18 mouse cellular contexts compared by ENCODE assay signal in the genomic region with DNA sequence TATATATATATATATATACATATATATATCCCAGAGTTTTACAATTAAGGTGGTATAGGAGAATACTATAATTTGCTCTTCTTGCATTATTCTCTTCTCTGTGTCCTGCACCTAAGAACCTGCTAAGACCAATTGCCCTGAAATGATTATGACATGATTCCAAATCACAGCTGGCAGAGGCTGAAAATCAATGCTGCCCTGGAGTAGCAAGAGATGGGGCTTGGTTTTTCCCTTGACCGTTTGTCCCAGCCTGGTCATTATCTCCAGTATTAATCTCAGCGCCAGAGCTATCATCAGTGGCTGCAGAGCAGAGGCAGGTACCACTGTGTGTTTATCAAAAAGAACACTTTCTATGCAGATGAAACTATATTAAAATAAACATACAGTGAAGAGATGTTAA. TPM values are rescaled to one million over a fixed set of nuclear protein-coding genes. Genes with fewer than 3 reads are reported as not detected.
A peak's percentile ranks its signal among the peaks of the same experiment; 100 is the strongest.
DNase-seq lines count a peak whose midpoint lies in the region; ATAC-seq and TF ChIP-seq lines count a peak whose summit lies in the region.
"Had no signal": no experiment of that assay in that cellular context is flagged by ENCODE, and none has a peak within 500 bp of the region (broad histone marks: within the 10 kb centered on the region; RNA-seq: fewer than 3 reads in every experiment).

No protein-coding gene starts in this region.

- TF ChIP-seq CTCF in liver, adult 2 months (IDR thresholded peaks at IDR 0.05; ENCODE audit: low read depth, low read length): no peak

- no peak for ATAC-seq in liver, embryonic 12.5 days
- ATAC-seq: activated CD4-positive, CD25-positive, alpha-beta regulatory T cell, adult 4 months; CD4-positive, CD25-positive, alpha-beta regulatory T cell, adult 4 months; Patski had no signal

- H3K79me2 ChIP-seq in liver, adult 2 months (ENCODE audit: control insufficient read depth, insufficient read depth, low read length): no peaks in the 10 kb centered on the region

- DNase-seq in liver, adult 2 months (ENCODE audit: extremely low read depth, low read depth, low spot score): peak; percentile 91
- DNase-seq: adrenal gland, adult 2 months; adrenal gland, adult 8-10 months; adrenal gland, postnatal 10 days; adrenal gland, postnatal 14 days; adrenal gland, postnatal 25 days; adrenal gland, postnatal 36 days; B cell, adult 2 months; cerebellum, adult 11 months; cerebellum, adult 11-12 months; cerebellum, adult 18-20 months; cerebellum, adult 2 months had no signal

- no peaks in the 10 kb centered on the region for H3K9me3 ChIP-seq in liver, embryonic 12.5 days (replicated peaks)
- H3K9me3 ChIP-seq: G1E had no signal

- no peaks in the 10 kb centered on the region for H3K27me3 ChIP-seq in liver, adult 2 months (ENCODE audit: control insufficient read depth, insufficient read depth, low read length)
- H3K27me3 ChIP-seq in liver, embryonic 12.5 days (replicated peaks): no peaks in the 10 kb centered on the region
- H3K27me3 ChIP-seq: CH12.LX had no signal

- no peak overlapping the region for H3K9ac ChIP-seq in liver, adult 2 months (ENCODE audit: low read depth, low read length)
- no peak overlapping the region for H3K9ac ChIP-seq in liver, embryonic 12.5 days

- H3K36me3 ChIP-seq in liver, adult 2 months (ENCODE audit: control insufficient read depth, insufficient read depth, low read length): no peaks in the 10 kb centered on the region
- H3K36me3 ChIP-seq in liver, embryonic 12.5 days: no peaks in the 10 kb centered on the region
- H3K36me3 ChIP-seq: G1E had no signal

- WGBS in liver, adult 2 months: 24% methylated on average over 2 of the region's 2 CpGs
- 40% methylated on average over 2 of the region's 2 CpGs for WGBS in liver, embryonic 12.5 days (ENCODE audit: insufficient replicate concordance)

- H3K4me1 ChIP-seq in liver, adult 2 months (ENCODE audit: control insufficient read depth, insufficient read depth, low read length): no peaks in the 10 kb centered on the region
- H3K4me1 ChIP-seq in liver, embryonic 12.5 days: no peaks in the 10 kb centered on the region

- H3K4me3 ChIP-seq in liver, adult 2 months (ENCODE audit: insufficient read depth, low read depth, low read length): no peak overlapping the region
- H3K4me3 ChIP-seq in liver, embryonic 12.5 days: no peak overlapping the region

- no peak for TF ChIP-seq POLR2A in liver, adult 2 months (IDR thresholded peaks at IDR 0.05; ENCODE audit: extremely low read depth, insufficient read depth, low read length)

- H3K4me2 ChIP-seq in liver, embryonic 12.5 days: no peak overlapping the region

- H3K27ac ChIP-seq in liver, adult 2 months (replicated peaks; ENCODE audit: insufficient read depth, low read depth, low read length): no peak overlapping the region
- H3K27ac ChIP-seq in liver, embryonic 12.5 days: no peak overlapping the region

RNA-seq across cellular contexts. Expression of a gene that starts 9.1 kb away (rescaled TPM):
- total RNA-seq in liver, adult 2 months (2014; rRNA removed): 17.2 and 17.7 TPM in 2 replicates
- polyA plus RNA-seq in liver, adult 2 months (2012; rRNA removed): 9.3 and 13.5 TPM in 2 replicates
- 14.2 and 15.0 TPM in 2 replicates for polyA plus RNA-seq in liver, embryonic 12.5 days (2016; fragmentation: Nextera tagmentation; extraction: Ambion mirVana)
